Mouse (Mus musculus) lung, postnatal 36 days (tissue): ENCODE data around the gene Cdh23.

Experiments
- DNase-seq: peaks from one replicate; pipeline ENCODE4 v3.0.0; 2022; ENCODE audit warnings: mixed read lengths

The Cdh23 gene

DNA sequence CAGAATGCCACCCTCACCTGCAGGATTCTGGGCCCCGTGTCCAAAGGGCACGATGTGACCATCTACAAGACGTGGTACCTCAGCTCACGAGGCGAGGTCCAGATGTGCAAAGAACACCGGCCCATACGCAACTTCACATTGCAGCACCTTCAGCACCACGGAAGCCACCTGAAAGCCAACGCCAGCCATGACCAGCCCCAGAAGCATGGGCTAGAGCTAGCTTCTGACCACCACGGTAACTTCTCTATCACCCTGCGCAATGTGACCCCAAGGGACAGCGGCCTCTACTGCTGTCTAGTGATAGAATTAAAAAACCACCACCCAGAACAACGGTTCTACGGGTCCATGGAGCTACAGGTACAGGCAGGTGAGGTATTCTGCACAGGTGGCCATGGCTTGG is 338.4 kb downstream of the Cdh23 start:
- DNase-seq: no peak

GRCm38 (mm10) chr10:60357441-60357840 is 338.8 kb downstream of the Cdh23 start:
- DNase-seq: no peak

DNA sequence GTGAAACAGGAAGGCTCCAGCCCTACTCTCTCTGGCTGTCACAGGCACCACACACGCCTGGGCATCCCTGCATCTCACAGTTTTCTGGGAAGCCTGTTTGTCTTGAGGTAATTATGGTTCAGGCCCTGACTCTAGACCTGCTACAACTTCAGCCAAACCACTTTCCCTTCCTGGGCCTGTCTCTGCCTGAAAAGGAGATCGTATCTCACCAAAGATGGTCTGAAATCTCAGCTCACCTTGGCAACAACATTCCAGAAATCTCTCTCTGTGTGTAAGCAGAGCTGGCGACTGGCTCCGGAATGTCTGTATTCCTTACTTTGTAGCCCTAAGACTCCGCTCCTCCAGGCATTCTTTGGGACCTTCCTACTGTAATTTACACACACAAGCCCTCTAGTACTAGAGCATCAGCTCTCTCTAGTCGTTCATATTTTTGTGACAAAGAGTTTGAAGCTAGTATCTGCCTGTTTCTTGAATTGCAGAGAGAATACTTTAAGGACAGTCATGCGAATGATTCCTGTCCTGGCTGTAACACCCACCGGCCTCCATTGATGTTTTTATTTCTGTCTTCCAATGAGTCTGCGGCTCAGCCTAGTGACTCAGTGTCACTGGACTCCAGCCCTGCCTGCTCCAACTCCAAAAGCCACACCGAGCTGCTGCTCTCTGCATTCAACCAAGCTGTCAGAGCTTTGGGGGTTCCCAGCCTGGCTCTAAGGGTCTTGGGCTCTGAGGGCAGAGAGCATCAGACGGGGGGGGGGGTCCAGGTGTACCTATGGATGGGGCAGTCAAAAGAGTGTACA is 341.2 kb downstream of the Cdh23 start:
- DNase-seq: no peak

DNA sequence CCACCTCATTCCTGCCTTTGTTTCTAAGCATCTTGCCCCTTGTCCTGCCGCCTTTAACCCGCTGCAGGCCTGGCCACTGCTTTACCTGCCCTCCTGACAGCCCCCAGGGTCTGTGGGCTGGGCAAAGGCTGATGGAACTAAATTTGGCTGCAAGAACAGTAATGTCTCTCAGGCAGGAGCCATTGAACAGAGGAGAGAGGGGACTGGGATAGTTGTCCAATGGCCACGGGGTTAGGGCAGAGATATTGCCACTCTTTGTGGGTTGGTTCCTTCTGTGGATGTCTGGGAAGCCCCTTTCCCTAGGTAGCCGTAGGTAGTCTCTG is 342.3 kb downstream of the Cdh23 start:
- DNase-seq: no peak

DNA sequence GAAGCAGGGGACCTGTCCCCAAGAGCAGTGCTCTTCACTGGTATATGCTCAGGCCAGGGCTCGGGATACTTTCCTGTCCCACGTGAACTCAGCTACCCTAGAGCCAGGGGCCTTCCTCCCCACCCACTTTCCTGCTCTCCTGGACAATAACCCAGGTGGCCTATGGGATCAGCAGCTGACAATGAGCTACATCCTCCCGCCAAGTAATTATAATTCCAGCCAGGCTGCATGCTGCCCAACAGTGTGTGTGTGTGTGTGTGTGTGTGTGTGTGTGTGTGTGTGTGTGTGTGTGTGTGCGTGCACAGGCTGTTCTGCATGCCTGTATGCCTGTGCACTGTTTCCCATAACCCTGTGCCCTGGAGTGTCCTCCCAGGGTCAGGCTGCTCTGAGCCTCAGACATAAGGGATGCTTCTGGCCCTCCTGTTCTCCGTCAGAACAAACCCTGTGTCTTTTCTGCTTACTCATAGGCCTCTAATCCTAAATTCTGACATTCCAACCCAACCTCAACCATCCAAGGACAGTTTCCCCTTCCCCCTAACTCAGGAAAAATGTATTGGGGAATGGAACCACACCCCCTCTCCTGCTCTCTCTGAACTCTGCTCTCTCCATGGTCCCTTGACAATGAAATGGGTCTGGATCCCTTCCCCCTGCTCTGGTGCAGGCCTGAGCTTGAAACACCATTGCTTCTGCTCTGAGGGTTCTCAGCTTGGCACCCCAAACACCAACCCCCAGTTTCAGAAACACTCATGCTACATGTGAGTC is 342.9 kb downstream of the Cdh23 start:
- no peak for DNase-seq

DNA sequence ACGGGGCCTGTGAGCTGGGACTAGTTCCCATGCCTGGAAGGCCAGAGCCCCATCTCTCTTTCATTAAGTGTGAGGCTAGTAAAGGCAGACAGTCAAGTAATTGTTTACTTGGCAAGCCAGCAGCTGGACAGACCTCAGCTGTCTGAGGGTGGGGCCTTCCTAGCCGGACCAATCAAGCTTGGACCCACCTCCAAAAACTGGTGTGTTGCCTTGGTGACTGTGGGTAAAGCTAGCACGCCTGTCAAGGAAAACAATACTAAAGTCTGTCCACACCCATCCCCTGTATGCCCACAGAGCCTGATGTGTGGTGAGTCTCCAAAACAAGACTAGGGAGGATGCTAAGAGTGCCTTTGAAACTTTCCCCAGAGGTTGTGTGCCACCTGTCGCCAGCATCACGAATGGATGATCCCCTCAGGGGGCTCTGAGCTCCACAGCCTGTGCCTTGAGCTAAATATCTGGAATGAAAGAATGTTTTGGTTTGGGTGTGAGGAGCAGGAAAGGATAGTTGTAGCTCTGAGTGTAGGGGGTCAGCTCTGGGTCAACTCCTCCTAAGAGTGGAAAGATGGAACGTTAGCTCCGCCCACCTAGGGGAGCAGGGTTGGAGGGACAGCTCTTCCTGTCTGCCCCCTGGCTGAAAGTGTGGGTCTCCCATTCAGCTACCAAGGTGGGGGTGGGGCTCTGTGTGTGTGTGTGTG is 344.4 kb downstream of the Cdh23 start:
- peak; percentile 95 for DNase-seq

- peak; percentile 54 for DNase-seq
These were observed 345.0 kb downstream of the Cdh23 start for GRCm38 (mm10) chr10:60351248-60351647.

- peak; percentile 97 for DNase-seq
These were observed 345.5 kb downstream of the Cdh23 start for GRCm38 (mm10) chr10:60350805-60351167.

DNA sequence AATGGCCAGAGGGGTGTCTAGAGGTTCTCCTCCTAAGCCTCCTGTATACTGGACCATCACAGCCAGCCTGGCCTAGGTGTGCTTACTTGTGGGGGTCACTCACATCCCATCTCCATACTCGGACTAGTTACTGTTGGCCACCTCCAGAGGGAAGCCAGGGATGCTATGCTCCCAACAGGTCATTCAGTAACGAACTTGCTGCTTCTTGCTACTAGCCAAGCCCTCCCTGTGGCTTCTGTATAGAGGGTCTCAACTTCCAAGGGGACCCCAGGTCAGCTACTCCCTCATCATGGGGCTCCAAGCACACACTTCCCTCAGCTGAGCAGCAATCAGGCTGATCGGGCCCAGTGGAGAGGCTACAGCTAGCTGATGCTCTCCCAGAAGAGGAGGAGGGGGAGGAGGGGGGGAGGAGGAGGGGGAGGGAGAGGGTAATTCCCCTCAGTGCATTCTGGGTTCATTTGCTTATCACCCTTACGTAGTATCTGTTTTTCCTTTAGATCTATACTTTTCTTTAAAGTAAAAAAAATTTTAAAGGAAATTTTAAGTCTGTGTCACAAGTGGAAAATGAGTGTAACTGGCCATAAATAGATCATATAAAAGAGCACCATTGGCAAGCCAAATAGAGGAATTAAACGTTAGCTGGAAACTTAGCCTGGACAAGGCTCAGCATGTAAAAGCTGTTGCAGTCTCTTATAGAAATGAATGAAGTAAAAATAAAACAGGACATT is 346.0 kb downstream of the Cdh23 start:
- DNase-seq: no peak

DNA sequence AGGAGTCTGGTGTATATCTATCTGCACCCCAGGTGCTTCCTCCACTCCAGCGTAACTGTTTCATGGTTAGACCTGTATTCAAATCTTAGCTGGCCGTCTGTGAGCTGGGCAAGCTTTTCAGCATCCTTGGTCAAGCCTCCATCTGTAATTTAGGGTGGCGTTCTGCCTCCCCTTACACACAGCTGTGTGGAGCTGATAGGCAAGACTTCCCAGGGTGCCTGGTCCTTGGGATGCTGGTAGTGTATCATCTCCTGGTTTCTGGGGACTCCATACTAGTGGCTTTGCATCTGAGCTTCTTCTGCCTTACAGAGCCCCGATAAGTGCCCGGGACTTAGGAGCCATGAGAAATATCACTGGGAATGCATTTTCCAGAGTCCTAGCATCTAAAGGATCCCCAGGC is 346.6 kb downstream of the Cdh23 start:
- DNase-seq: no peak

- DNase-seq: peak; percentile 91
These were observed 347.2 kb downstream of the Cdh23 start for GRCm38 (mm10) chr10:60349056-60349455.

- no peak for DNase-seq
These were observed 348.3 kb downstream of the Cdh23 start for GRCm38 (mm10) chr10:60347768-60348610.

DNA sequence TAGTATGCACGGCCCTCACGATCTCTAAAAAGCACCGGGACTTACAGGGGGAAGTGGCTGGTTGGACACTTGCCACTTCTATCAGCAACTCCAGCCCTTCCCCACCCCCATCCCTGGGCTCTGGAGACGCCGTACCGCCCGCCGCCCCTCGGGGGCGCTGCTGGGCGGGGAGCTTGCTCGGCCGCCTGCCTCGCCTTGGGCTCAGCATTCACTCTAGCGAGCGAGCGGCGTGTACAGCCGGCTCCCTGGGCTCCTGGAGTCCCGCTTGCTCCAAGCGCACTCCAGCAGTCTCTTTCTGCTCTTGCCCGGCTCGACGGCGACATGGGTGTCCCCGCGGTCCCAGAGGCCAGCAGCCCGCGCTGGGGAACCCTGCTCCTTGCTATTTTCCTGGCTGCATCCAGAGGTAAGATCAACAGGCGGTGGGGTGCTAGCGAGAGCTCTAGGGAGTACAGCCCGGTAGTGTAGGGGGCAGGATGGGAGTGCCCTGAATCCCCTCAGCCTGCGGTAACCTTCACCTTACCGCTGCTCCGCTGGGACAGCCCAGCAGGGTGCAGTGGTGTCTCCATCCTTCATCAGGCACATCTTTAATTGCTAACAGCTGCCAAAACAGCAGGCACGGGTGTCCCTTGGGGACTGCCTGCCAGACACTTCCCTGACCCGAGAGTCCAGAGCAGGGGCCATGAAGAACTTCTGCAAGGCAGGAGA is 349.4 kb downstream of the Cdh23 start, which contains the start of gene Vsir:
Gene Vsir, plus strand, starts transcription at position 151 of the 705 bp plus-strand sequence.
- DNase-seq: peak; percentile 90

DNA sequence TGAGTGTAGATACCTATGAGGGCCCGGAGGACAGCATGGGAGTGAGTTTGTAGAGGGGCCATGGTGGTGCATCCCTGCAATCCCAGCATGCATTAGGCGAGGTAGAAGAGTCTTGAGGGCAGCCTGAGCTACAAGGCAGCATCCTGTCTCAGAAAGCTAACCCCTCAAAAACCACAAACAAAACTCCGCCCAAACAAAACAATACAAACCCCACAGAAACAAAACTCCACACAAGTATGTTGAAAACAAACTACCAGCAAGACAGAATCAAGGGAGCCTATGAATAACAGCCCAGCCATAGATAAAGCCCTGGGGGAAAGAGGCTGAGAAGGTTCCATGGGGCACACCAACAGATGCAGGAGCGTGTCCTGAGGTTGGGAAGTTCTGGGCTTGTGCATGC is 350.2 kb downstream of the Cdh23 start:
- no peak for DNase-seq

GRCm38 (mm10) chr10:60344111-60344510 is 352.2 kb downstream of the Cdh23 start:
- DNase-seq: peak; percentile 33

- no peak for DNase-seq
These were observed 354.8 kb downstream of the Cdh23 start for GRCm38 (mm10) chr10:60341528-60341927.

- no peak for DNase-seq
These were observed 361.3 kb downstream of the Cdh23 start for GRCm38 (mm10) chr10:60335021-60335420.

DNA sequence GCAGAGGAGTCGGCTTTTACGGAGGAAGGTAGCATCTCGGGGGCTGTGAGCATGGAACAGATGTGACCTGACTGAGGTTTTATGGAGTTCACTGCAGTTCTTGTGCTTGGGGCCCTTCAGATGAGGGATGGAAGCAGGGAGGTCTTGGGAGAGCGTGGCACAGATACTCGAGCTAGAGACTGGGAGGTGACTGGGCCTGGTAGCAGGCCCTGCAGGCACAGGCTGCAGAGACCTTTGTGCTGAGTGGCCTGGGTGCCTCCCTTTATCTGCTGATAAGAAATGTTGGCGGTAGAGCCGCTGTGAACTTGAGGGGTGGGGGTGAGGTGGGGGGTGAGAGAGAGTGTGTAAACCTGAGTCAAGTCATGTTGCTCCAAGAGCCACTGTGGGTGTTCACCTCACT is 361.7 kb downstream of the Cdh23 start:
- no peak for DNase-seq

GRCm38 (mm10) chr10:60328963-60329650 is 367.2 kb downstream of the Cdh23 start:
- DNase-seq: no peak

GRCm38 (mm10) chr10:60316166-60316565 is 380.1 kb downstream of the Cdh23 start:
- DNase-seq: no peak

DNA sequence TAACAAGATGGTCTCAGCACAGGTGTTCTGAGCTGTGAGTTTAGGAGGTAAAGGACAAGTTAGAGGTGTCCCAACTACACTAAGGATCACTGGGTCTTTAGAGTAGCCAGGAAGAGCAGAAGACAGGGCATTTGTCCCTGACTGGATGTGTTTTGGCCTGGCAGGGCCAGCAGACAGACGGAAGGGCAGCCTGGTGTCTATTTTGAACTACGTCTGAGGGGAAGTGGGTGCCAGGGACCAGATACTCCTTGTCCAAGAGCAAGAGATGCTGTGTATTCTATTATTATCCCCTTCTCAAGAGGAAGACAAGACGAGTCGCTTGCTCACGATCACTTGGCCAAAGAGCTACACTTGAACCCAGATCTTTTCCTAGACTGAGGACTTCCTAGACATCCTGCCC is 382.7 kb downstream of the Cdh23 start:
- no peak for DNase-seq
